Mouse (Mus musculus): ENCODE data around the gene Chek2. TPM values are rescaled to one million over a fixed set of nuclear protein-coding genes. Genes with fewer than 3 reads are reported as not detected.

Chek2 gene
- 8.6 TPM for polyA plus RNA-seq (2017; shearing (Covaris generic))

DNA sequence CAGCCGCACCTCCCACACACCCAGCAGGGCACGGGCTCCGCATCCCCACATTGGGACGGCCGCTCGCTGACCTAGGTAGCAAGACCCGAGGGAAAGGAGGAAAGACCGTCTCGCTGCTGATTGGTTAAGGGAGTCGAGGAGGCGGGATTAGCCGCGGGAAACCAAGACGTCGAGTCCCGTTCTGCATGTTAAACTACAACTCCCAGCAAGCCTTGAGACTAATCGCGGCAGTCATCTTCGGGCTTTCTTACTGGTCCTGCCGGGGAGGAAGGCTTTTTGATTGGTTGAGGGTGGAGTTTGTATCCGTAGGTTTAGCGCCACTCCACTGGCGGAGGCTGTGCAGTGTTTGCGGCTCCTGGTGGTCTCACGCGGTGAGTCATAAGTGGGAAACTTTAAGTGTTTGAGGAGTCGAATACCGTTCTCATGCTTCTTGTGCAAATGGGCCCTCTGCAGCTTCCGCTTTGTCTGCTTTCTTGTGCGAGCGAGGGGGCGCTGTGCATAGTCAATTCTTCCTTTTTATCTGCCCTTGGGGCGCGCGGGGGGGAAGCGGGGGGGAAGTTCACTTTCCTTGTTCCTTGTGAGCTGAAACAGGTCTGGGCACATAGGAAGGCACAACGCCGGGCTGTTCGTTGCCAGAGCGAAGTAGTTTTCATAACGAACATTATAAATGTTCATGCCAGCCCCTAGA lies at the start of gene Chek2, which contains the start of gene Hscb:
TSS of gene Chek2 (plus strand) at position 302 of the 688 bp plus-strand sequence.
TSS of gene Hscb (minus strand) at position 100 of the 688 bp plus-strand sequence.

DNA sequence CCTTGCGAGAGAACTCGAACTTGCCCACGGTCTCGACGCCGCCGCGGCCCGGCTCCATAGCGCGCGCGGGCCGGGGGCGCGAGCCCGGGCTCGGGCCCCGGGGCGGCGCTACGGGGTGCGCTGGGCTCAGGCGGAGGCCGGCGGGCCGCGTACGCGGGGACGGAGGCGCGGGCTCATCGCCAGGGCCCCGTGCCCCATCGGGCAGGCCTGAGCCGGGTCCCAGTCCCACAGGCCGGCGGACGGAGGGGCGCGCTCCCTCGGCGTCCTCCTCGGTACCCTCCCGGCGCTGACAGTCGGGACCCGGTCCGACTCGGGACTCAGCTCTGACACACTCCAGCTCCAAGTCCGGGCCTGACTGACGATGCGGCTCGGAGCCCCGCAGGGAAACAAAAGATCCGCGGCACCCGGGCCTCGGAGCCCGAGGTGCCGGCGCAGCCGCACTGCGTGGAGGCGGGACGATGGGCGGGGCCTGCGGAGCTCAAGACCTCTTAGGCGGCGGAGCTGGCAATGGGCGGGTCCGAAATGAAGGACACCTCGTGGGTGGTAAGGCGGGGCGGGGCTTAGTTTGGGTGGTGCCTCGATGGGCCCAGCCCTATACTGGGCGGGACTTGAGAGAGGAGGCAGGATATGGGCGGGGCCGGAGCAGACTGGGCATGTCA lies 30.0 kb upstream of the Chek2 start, which contains the start of gene Ulk1:
TSS of gene Ulk1 (minus strand) at position 431 of the 659 bp plus-strand sequence.

DNA sequence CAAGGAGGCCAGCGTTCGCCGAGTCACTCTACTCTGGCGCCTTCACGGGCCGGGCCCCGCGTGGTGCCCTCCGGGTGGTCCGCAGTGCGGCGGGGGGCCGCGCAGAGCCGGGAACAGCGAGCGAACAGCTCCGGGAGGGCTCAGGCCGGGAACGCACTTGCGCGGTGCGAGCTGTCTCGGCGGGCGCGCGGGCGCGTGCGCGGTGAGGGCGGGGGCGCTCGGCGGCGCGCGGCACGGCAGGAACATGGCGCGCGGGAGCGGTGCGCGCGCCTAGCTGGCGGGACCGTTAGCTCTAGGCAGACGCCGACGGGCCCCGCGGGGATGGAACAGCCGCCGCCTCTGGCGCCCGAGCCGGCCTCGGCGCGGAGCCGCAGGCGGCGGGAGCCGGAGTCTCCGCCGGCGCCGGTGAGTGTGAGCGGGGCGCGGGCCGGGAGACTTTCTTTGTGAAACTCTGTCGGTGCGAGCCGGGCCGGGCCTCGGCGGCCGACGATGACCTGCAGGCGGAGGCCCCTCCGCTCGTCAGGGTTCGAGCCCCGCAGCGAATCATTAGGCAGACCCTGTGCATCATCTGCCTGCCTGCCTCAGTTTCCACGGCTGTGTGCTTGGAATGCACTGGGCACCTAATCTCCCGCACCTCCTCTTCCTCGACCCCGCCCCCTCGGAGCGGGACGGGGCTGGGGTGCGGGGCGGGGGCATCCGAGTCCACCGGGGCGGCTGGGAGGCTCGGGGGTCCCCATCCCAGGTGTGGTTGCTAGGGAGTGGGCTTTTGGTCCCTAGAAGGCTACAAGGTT lies 40.0 kb downstream of the Chek2 start, which contains the start of gene Ttc28:
TSS of gene Ttc28 (plus strand) at position 220 of the 791 bp plus-strand sequence.

Other genes starting within 250 kb of the Chek2 start
- 86.4 TPM for gene Noc4l, start 186.6 kb upstream of the Chek2 start, polyA plus RNA-seq (2017; shearing (Covaris generic))
- 12.6 TPM for gene Ddx51, start 186.5 kb upstream of the Chek2 start, polyA plus RNA-seq (2017; shearing (Covaris generic))
- 42.0 TPM for gene Ep400, start 69.3 kb upstream of the Chek2 start, polyA plus RNA-seq (2017; shearing (Covaris generic))
- 25.5 TPM for gene Pus1, start 59.3 kb upstream of the Chek2 start, polyA plus RNA-seq (2017; shearing (Covaris generic))
- 6.6 TPM for gene Ulk1, start 29.9 kb upstream of the Chek2 start, polyA plus RNA-seq (2017; shearing (Covaris generic))
- gene Hscb, start 202 bp upstream of the Chek2 start, polyA plus RNA-seq (2017; shearing (Covaris generic)): 31.8 TPM
- 3.1 TPM for gene Ttc28, start 39.8 kb downstream of the Chek2 start, polyA plus RNA-seq (2017; shearing (Covaris generic))